Mouse (Mus musculus) left cerebral cortex, adult 11 months (tissue): ENCODE results near the gene Ift57.

ENCODE experiments used
- DNase-seq: peaks from one replicate; pipeline ENCODE4 v3.0.0; 2022; ENCODE audit warnings: low spot score

Ift57 gene

DNA sequence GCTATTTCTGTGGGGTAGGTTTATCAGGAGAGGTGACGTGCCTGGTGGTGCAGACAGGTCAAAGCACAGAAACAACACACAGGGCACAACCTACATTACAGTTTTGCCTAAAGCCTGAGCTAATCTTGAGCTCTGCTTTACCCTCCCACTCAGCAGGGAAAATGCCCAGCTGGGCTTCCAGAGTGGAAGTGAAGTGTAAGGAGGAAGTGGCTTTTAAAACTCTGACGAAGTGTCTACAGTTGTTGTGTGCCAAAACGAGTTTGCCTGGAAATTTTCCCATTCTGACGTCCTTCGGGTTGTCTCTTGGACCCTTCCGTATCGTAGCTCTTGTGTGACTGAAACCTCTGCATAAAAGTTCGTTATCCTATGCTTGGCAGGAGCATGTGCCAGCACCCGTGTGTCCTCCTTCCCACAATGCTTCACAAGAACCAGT lies 93.4 kb downstream of the Ift57 start:
- no peak for DNase-seq

DNA sequence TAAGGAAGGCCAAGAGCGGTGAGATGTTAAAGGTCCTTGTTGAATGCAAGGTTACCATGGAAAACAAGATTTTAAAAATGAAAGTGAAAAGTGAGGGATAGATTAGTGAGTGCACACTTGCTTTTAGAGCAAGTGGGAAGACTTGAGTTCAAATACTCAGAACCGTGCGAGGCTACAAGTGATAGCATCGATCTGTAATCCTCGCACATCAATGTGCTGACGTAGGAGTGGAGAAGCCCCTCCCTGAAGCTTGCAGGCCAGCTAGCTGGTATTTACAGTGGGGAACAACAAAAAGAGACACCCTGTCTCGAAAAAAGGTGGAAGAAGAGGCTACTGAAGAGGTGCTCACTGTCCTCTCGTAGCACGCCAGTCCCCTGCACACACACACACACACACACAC lies 94.6 kb downstream of the Ift57 start:
- no peak for DNase-seq

- no peak for DNase-seq
These were observed 97.2 kb downstream of the Ift57 start for GRCm38 (mm10) chr16:49796271-49796670.

GRCm38 (mm10) chr16:49796954-49797353 lies 97.9 kb downstream of the Ift57 start:
- DNase-seq, result no peak

DNA sequence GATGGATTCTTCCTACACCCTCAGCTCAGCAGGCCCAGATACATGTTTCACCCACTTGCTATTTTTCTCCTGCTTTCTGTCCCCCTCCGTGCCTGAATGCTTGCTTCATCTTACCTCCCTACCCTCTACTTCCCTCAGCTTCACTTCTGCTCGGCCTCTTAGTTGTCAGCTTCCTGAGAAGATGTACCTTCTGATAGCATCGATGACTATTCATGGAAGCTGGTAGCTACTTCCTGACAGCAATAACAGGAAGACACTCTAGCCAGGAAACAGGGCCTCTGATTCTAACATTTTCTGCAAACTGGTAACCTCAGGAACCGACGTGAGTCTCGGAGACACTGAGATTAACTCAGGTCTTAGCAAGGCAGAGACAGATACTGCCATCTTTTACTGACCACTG lies 99.8 kb downstream of the Ift57 start:
- no peak for DNase-seq

GRCm38 (mm10) chr16:49799597-49800561 lies 100.8 kb downstream of the Ift57 start, which contains the start of gene Cd47:
TSS of gene Cd47 (plus strand) at chr16:49800533.
- no peak for DNase-seq

DNA sequence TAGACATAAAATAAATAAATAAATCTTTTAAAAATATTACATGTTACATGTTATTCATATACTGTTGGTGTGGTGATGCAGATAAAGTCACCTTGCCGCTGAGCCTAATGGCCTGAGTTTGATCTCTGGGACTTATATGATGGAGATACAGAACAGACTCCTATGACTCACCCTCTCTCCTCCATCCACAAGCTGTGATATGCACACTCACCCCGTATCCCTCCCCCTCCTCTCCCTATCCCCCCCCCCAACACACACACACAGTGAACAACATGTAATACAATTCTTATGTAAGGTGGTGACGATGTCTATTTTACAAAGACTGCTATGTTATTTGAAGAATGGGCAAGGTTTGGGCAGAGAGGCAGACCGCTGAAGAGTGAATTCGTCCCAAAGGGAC lies 102.0 kb downstream of the Ift57 start:
- no peak for DNase-seq

DNA sequence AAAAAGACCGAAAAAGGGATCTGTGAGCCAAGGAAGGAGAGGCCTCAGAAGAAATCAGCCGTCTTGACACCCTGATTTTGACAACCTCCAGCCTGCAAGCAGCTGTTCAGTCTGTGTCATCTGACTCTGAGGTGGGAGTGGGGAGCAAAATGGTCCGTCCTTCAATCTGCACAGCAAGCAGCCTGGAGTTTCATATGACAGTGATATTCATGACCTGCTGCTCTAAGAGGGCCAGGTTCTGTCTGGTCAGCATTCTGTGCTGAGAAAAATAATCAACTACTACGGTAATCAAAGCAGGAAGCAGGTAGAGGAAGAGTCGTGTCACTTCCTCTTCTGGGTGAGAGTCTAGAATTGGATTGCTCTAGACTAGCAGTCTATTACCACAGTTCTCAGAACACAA lies 102.4 kb downstream of the Ift57 start:
- DNase-seq, result no peak

DNA sequence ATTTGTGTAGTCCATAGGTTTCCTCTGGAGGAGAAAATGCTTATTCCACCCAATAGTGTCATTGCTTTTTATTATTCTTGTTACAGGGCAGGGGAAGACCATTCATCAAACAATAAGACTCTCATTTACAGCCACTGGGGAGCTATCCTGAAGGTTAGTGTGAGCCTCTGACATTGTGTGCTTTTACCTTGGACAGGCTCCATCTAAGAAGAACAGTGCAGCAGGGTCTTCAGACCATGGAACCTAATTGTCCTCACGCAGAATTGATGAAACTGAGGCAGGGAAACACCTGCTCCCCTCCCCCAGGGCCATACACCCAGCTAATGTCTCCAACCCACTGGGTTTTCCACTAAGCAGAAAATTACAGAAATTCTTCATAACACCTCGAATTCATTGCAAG lies 104.0 kb downstream of the Ift57 start:
- no peak for DNase-seq

- DNase-seq, result no peak
These were observed 105.0 kb downstream of the Ift57 start for GRCm38 (mm10) chr16:49803932-49804461.

DNA sequence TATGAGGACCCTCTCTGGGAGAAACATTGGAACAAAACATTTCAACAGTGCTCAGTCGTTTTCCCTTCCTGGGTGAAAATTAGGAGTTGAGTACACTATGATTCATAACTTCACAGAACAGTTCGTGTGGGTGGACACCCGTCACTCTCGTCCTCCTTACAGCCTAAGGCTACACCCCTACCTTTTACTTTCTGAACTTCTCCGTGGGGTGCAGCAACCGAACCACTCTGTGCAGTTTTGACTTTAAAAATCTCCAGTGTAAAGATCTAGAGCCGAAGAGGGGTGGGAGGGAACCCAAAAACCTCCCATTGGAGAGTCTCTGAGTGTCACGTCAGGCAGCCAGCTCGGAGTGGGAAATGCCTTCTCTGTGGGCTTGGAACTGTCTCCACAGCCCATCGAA lies 107.9 kb downstream of the Ift57 start:
- DNase-seq, result no peak

DNA sequence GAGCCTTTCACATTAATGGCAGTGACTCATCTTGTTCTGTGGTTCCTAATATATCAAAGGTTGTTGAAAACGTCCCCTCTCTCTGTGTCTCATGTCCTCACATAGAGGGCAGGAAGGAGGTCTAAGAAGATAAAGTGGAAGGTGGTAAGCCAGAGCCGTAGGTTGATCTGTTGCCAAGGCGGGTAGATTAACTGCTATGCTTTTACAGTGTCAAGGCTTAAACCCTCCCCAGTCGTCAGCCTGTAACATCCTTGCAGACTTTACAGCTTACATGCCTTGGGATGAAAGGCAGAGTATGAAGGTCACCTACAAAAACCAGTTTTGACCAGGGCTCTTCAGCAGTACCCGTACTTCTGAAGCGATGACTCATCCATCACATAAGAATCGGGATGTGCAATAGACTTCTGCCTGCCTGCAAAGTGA lies 108.4 kb downstream of the Ift57 start:
- no peak for DNase-seq

- DNase-seq, result no peak
These were observed 108.9 kb downstream of the Ift57 start for GRCm38 (mm10) chr16:49807862-49808430.

- no peak for DNase-seq
These were observed 112.9 kb downstream of the Ift57 start for GRCm38 (mm10) chr16:49811897-49812296.

GRCm38 (mm10) chr16:49812821-49813616 lies 114.0 kb downstream of the Ift57 start:
- no peak for DNase-seq

GRCm38 (mm10) chr16:49814419-49814818 lies 115.4 kb downstream of the Ift57 start:
- DNase-seq, result no peak
